Mouse (Mus musculus) brown adipose tissue, adult 24 weeks (tissue): ENCODE measurements around the gene Cnrip1. TPM values are rescaled to one million over a fixed set of nuclear protein-coding genes. Genes with fewer than 3 reads are reported as not detected.
"Not testable (repeated sequence)": the region's sequence is repeated elsewhere in the genome, so short reads cannot be mapped to it uniquely, and the experiment has no call there.

ENCODE experiments used
- H3K27ac ChIP-seq: fragments of 200-500 bp; replicated peaks from 2 replicates; pipeline ENCODE4 v1.5.1; 2012; ENCODE audit warnings: low read depth, mild to moderate bottlenecking, low read length
- H3K4me1 ChIP-seq: fragments of 200-500 bp; 2 replicates; pipeline ENCODE4 v1.6.1; 2012; ENCODE audit warnings: low read length, mixed read lengths; ENCODE audit not compliant: control insufficient read depth, insufficient read depth, insufficient read length
- H3K4me3 ChIP-seq: fragments of 200-500 bp; 2 replicates; pipeline ENCODE4 v1.5.1; 2012; ENCODE audit warnings: low read depth, mild to moderate bottlenecking, low read length, moderate library complexity; ENCODE audit not compliant: insufficient read depth
- polyA plus RNA-seq: library from polyadenylated mRNA; stranded (reverse); fragments of >200 nt; gene quantifications from 2 replicates; pipeline ENCODE4 v1.2.4, GENCODE M21; 2012; ENCODE audit not compliant: missing spikeins, insufficient read depth, insufficient read length

Cnrip1 gene
- 1.3 and 3.3 TPM in 2 replicates for polyA plus RNA-seq

DNA sequence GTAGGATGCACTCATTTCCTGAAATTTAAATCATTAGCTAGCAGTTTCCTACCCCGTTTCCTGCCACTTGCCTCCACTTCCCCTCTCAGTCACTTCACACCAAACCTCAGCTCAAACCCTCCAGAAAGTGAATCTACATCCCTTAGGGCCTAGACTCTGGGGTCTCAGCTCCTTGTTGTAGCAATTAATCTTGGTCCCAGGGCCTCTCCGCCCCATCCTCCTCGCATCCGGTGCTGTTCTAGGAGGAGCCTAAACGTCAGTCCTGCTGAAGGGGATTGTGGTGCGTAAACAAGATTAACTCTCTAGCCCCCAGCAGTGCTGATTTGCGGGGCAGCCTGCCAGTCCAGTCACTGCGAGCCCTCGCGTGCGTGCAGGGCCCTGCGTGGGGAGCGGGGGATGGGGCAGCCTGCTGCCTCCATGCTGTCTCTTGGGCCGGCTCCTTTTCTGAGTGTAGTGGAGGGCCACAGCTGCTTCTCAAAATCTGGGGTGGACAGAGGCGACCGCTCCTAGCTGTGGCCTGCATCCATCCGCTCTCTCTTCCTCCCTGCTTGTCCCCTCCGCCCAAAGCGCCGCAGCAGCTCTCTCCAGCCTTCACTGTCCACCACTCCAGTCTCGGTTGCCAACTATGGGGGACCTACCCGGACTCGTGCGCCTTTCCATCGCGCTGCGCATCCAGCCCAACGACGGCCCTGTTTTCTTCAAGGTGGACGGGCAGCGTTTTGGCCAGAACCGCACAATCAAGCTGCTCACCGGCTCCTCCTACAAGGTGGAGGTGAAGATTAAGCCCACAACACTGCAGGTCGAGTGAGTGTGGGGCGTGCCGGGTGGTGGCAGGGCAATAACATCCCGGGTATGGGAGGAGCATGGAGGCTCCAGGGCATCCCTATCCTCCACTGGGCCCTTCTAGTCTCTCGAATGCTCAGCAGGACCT is at the start of gene Cnrip1, which contains the start of gene Plek:
Gene Cnrip1, plus strand, starts transcription at position 42 of the 931 bp plus-strand sequence.
Gene Plek, minus strand, starts transcription at position 837 of the 931 bp plus-strand sequence.
- H3K4me1 ChIP-seq, result no peaks in the 10 kb centered on the region
- peak within 1 kb of the TSS; percentile 65 for H3K27ac ChIP-seq
- peak within 1 kb of the TSS; percentile 67 for H3K4me3 ChIP-seq

DNA sequence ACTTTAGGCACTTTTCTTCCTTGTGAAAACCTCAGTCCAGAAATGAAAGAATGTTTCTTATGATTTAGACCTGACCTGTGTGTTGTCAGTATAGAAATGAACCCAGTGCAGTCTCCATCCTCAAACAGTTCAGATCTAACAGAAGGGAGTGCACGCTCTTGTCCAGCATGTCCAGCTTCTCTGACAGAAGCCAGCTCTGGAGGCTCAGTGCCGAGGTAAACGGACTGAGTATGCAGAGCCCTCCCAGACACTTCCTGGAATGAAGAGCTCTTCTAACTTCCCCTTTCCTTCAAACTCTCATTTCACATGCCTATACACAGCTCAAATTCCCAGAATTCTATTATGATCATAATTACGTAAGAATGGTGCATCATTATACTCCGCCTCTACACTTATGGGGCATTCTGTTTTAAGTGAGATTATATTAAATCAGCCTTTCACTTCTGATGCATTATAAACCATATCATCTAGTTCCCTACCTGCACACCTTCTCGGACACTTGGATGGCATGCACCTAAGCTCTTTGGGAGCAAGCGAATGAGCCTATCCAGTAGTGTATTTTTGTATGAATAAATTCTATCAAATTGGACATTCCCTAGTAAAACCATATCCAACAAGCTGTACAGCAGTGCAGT is 48.5 kb upstream of the Cnrip1 start:
- no peak overlapping the region for H3K4me3 ChIP-seq
- H3K4me1 ChIP-seq, result 0 out of 2 replicates have a peak, but pooled peaks cover 2% of the 10 kb centered on the region
- H3K27ac ChIP-seq, result 0 out of 2 replicates have a peak overlapping the region, but pooled peaks have one; percentile 26

- Histone ChIP-seq H3K27ac (no peak overlapping the region), H3K4me1 (0 out of 2 replicates have a peak, but pooled peaks cover 2% of the 10 kb centered on the region), H3K4me3 (no peak overlapping the region)
Observed at GRCm38 (mm10) chr11:17003757-17004156, 47.6 kb upstream of the Cnrip1 start.

DNA sequence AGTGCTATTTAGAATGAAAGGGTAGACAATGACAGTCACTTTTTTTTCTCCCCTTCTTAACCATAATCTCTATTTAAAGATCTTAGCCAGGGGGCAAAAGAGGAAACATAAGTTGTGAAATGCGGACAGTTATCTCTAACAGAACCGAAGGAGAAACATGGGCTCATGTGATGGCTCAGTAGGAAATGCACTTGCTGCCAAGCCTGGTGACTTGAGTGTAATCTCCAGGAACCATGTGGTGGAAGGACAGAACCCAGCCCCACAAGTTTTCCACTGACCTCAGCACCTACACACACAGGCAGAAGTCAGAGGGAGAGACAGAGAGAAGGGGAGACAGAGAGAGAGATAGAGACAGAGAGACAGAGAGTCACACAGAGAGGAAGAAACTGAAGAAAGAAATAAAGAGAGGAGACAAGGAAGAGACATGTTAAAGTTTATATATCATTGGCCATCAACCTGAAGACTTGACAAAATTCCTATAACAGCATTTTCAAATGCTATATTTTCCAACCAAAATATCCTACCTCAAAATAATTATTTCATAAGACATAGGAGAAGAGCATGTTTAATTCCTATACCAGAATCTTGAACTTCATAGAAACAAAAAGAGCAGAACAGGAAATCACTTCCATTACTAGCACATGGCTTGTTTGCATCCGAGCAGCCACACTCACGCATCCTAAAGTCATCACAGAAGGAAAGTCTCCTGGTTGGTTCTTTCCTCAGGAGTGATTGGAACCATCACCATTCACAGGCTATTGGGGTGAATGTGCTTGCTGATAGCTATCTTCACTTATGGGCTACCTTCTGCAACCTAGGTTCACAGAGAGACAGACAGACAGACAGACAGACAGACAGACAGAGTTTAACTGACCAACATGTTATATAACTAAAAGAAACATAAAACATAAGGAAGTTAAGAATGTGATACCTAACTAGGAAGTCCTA is 46.2 kb upstream of the Cnrip1 start:
- Histone ChIP-seq H3K4me1 (0 out of 2 replicates have a peak, but pooled peaks cover 2% of the 10 kb centered on the region), H3K27ac (0 out of 2 replicates have a peak overlapping the region, but pooled peaks have one; percentile 24), H3K4me3 (no peak overlapping the region)

- H3K27ac ChIP-seq, H3K4me3 ChIP-seq, H3K4me1 ChIP-seq: not testable (repeated sequence)
Observed at GRCm38 (mm10) chr11:17006526-17006925, 44.9 kb upstream of the Cnrip1 start.

DNA sequence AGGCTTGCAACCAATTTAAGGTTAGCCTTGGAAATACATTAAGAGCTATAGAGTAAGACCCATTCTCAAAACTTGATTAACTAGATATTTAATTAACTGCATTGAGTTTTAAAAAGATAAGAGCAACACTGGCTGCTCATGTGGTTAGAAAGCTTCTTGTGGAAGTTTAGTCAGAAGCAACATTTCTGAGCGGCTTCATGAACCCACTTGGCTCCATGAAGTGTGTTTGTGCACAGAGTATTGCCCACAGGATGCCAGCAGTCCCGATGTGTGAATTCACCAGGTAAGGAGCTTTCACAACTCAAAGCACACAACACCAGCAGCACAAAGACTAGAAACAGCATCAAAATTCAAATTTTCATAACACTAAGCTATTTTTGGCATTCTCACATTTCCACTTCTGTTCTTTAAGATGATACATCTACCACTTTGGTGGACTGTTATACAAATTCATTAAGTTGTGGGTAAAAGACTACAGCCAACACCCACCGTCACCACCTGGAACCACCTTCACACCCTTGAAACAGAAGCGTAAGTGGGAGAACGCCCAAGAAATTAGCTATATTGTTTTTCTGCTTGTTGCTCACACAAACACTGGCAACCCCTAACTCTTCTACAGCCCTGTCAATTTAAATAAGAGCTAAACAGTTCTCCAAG is 43.7 kb upstream of the Cnrip1 start:
- Histone ChIP-seq H3K4me1 (no peaks in the 10 kb centered on the region; the same call in 1 of the 2 replicates), H3K27ac (0 out of 2 replicates have a peak overlapping the region, but pooled peaks have one; percentile 21), H3K4me3 (peak overlapping the region; percentile 49)

DNA sequence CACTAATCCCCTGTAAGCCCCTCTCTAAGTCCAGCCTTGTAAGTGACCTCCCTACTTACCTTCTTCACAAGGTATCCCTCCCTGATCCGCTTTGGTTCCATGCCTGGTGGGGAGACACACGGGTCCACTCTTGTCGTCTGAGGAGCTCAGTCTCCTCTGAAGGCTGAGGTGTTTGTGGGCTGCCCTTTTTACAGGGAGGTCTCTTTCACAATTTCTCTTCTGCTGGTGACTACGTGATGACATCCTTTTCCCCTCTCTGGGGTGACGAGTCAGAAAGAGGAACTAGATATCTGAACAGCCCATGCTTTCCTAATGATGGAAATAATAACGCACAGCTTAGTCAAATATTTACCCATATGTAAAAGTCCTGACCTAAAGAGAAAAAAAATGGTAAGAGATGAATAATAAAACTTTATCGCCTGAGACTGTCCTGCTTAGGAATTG is 42.9 kb upstream of the Cnrip1 start:
- Histone ChIP-seq H3K27ac (peak overlapping the region; percentile 81), H3K4me3 (peak overlapping the region; percentile 49), H3K4me1 (no peaks in the 10 kb centered on the region; the same call in 1 of the 2 replicates)

DNA sequence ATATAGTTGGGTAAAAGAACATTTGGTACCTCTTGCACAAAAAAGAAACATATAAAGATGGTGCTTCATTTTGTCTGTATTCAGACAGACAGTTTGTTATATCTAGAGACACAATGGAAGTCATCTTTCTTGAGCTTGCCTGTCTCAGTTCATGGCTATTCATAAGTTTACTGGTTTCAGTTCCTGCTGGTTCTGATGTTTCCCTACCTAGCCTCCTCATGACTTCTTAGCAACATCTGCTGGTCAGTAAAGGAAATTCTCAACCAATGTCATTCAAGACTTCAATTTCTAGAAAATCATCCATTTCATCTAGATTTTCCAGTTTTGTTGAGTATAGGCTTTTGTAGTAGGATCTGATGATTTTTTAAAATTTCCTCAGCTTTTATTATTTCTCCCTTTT is 38.4 kb upstream of the Cnrip1 start:
- no peaks in the 10 kb centered on the region; the same call in 1 of the 2 replicates for H3K4me1 ChIP-seq
- H3K4me3 ChIP-seq, result no peak overlapping the region
- no peak overlapping the region for H3K27ac ChIP-seq

DNA sequence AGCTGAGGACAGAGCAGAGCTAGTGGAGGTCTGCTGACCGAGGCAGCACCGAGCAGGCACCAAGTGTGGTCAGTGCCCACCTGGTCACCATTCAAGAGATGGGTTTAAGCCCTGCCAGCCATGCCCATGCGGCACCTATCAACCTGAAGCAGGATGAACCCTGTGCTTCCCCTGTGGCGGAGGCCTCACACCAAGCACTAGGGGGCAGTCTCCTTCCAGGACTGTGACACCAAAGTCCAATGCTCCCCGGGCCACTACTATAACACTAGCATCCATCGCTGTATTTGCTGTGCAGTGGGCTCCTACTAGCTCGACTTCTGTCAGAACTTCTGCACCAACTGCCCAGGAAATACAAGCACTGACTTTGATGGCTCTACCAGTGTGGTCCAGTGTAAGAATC is 32.1 kb upstream of the Cnrip1 start:
- no peaks in the 10 kb centered on the region for H3K4me1 ChIP-seq
- no peak overlapping the region for H3K4me3 ChIP-seq
- no peak overlapping the region for H3K27ac ChIP-seq

- H3K27ac ChIP-seq, result no peak overlapping the region
- H3K4me1 ChIP-seq, result no peaks in the 10 kb centered on the region
- H3K4me3 ChIP-seq, result no peak overlapping the region
Observed at GRCm38 (mm10) chr11:17023206-17023605, 28.2 kb upstream of the Cnrip1 start.

- Histone ChIP-seq H3K4me3 (no peak overlapping the region), H3K27ac (no peak overlapping the region), H3K4me1 (no peaks in the 10 kb centered on the region)
Observed at GRCm38 (mm10) chr11:17023984-17024383, 27.4 kb upstream of the Cnrip1 start.

DNA sequence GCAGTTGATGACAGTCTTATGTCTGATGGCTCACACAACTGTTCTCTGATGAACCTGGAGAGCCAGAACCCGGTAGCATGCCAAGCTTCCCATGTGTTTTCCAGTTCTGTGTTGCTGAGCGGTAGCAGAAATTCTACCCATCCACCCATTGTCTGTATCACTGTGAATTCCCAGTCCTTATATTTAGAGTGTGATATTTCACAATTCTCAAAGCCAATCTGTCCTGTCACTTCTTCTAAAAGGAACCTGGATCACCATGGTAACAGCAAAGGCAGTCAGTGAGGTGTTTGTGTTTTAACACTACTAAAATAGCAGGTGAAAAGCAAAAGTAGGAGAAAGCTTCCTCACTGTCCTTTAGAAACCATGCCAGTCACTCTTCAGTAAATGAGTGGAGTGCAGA is 5.6 kb upstream of the Cnrip1 start:
- Histone ChIP-seq H3K4me3 (no peak overlapping the region), H3K27ac (no peak overlapping the region), H3K4me1 (no peaks in the 10 kb centered on the region)

- Histone ChIP-seq H3K4me1 (no peaks in the 10 kb centered on the region), H3K4me3 (peak overlapping the region; percentile 67), H3K27ac (no peak overlapping the region)
Observed at GRCm38 (mm10) chr11:17052476-17053049, 1.2 kb downstream of the Cnrip1 start.

DNA sequence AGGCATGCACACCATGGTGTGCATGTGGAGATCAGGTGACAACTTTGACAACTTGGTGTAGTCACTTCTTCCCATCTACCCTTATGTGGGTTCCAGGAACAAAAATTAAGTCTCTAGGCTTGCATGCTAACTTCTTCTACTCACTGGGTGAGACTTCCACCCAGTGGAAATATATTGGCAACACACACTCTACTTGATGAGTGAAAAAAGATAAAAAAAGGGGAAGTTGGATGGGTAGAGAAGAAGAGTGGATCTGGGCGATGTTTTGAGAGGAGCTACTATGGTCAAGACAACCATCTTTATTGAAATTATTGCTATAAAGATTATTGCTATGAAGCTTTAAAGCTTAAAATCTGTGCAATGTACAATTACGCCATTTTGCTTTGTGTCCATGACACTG is 18.0 kb downstream of the Cnrip1 start:
- not testable (repeated sequence) for H3K4me3 ChIP-seq, H3K27ac ChIP-seq, H3K4me1 ChIP-seq
